Comparison of ENCODE assay signal across 14 mouse cellular contexts in genomic region chr7:141062525-141062924, GRCm38 (mm10). TPM values are rescaled to one million over a fixed set of nuclear protein-coding genes. Genes with fewer than 3 reads are reported as not detected.
DNase-seq lines count a peak whose midpoint lies in the region; ATAC-seq and TF ChIP-seq lines count a peak whose summit lies in the region.
"Had no signal": no experiment of that assay in that cellular context is flagged by ENCODE, and none has a peak within 500 bp of the region (broad histone marks: within the 10 kb centered on the region; RNA-seq: fewer than 3 reads in every experiment).

No protein-coding gene starts in this region.

- no peak for DNase-seq in hindbrain, embryonic 10.5 days (ENCODE audit: low spot score)
- DNase-seq in hindbrain, embryonic 11.5 days (ENCODE audit: low spot score): no peak
- DNase-seq in cerebellum, adult 8-10 months: peak; percentile 46
- no peak for DNase-seq in midbrain, embryonic 14.5 days
- DNase-seq in gastrocnemius, adult 2 months: no peak
- DNase-seq in ovary, postnatal 10 days (ENCODE audit: low spot score): no peak
- no peak for DNase-seq in kidney, adult 11 months
- DNase-seq: kidney, adult 2 months; layer of hippocampus, adult 9-11 months; liver, embryonic 13.5 days had no signal

- peak overlapping the region; percentile 35; the same call in 1 of the 2 replicates for H3K27ac ChIP-seq in hindbrain, embryonic 10.5 days
- H3K27ac ChIP-seq in hindbrain, embryonic 11.5 days (ENCODE audit: low read depth, low read length): no peak overlapping the region
- no peak overlapping the region for H3K27ac ChIP-seq in hindbrain, embryonic 12.5 days
- no peak overlapping the region for H3K27ac ChIP-seq in midbrain, embryonic 14.5 days (replicated peaks; ENCODE audit: low read depth, low read length)
- H3K27ac ChIP-seq in gastrocnemius, adult 2 months: no peak overlapping the region
- H3K27ac ChIP-seq: liver, embryonic 13.5 days had no signal

- peak overlapping the region; percentile 84; the same call in 1 of the 2 replicates for H3K4me3 ChIP-seq in hindbrain, embryonic 10.5 days
- H3K4me3 ChIP-seq in hindbrain, embryonic 11.5 days (ENCODE audit: low read depth, low read length): no peak overlapping the region
- H3K4me3 ChIP-seq in hindbrain, embryonic 12.5 days: peak overlapping the region; percentile 86; the same call in 1 of the 2 replicates
- no peak overlapping the region for H3K4me3 ChIP-seq in midbrain, embryonic 14.5 days (replicated peaks; ENCODE audit: low read depth, low read length)
- H3K4me3 ChIP-seq in gastrocnemius, adult 2 months: no peak overlapping the region
- H3K4me3 ChIP-seq: liver, embryonic 13.5 days had no signal

- no peaks in the 10 kb centered on the region for H3K9me3 ChIP-seq in hindbrain, embryonic 10.5 days
- H3K9me3 ChIP-seq in hindbrain, embryonic 11.5 days (ENCODE audit: control insufficient read depth, low read length): no peaks in the 10 kb centered on the region
- H3K9me3 ChIP-seq in hindbrain, embryonic 12.5 days (replicated peaks): no peaks in the 10 kb centered on the region
- H3K9me3 ChIP-seq in midbrain, embryonic 14.5 days (ENCODE audit: control insufficient read depth, low read length): no peaks in the 10 kb centered on the region
- H3K9me3 ChIP-seq: liver, embryonic 13.5 days had no signal

- peaks cover 35% of the 10 kb centered on the region for H3K4me1 ChIP-seq in hindbrain, embryonic 10.5 days (replicated peaks)
- 0 out of 2 replicates have a peak, but pooled peaks cover 10% of the 10 kb centered on the region for H3K4me1 ChIP-seq in hindbrain, embryonic 11.5 days (replicated peaks; ENCODE audit: control insufficient read depth, insufficient read depth, low read length)
- H3K4me1 ChIP-seq in hindbrain, embryonic 12.5 days: peaks cover 28% of the 10 kb centered on the region
- H3K4me1 ChIP-seq in midbrain, embryonic 14.5 days (ENCODE audit: control insufficient read depth, insufficient read depth, low read length): peaks cover 23% of the 10 kb centered on the region

- peaks cover 8% of the 10 kb centered on the region; the same call in 1 of the 2 replicates for H3K27me3 ChIP-seq in hindbrain, embryonic 10.5 days (ENCODE audit: insufficient read depth, poor library complexity, severe bottlenecking)
- no peaks in the 10 kb centered on the region for H3K27me3 ChIP-seq in hindbrain, embryonic 11.5 days (ENCODE audit: control insufficient read depth, insufficient read depth, low read length)
- H3K27me3 ChIP-seq in hindbrain, embryonic 12.5 days: no peaks in the 10 kb centered on the region
- H3K27me3 ChIP-seq in midbrain, embryonic 14.5 days (ENCODE audit: control insufficient read depth, insufficient read depth, low read length): no peaks in the 10 kb centered on the region
- H3K27me3 ChIP-seq: Patski had no signal

- no peak overlapping the region for H3K9ac ChIP-seq in hindbrain, embryonic 11.5 days (ENCODE audit: low read depth, low read length)
- H3K9ac ChIP-seq in hindbrain, embryonic 12.5 days: peak overlapping the region; percentile 5; the same call in 1 of the 2 replicates
- H3K9ac ChIP-seq in midbrain, embryonic 14.5 days (replicated peaks; ENCODE audit: low read length): peak overlapping the region; percentile 98; the same call in 1 of the 2 replicates
- H3K9ac ChIP-seq: liver, embryonic 13.5 days had no signal

- intact Hi-C loops in gastrocnemius, adult 2 months (cut with DNase I): no loop called here

- WGBS in hindbrain, embryonic 10.5 days: 87% methylated on average over 7 of the region's 7 CpGs
- 86% methylated on average over 7 of the region's 7 CpGs for WGBS in hindbrain, embryonic 11.5 days
- WGBS in hindbrain, embryonic 12.5 days: 80% methylated on average over 7 of the region's 7 CpGs
- WGBS in midbrain, embryonic 14.5 days: 88% methylated on average over 7 of the region's 7 CpGs

- H3K4me2 ChIP-seq in hindbrain, embryonic 11.5 days (replicated peaks; ENCODE audit: low read depth, low read length): no peak overlapping the region
- peak overlapping the region; percentile 83 for H3K4me2 ChIP-seq in hindbrain, embryonic 12.5 days (replicated peaks)
- peak overlapping the region; percentile 83 for H3K4me2 ChIP-seq in midbrain, embryonic 14.5 days (ENCODE audit: low read length)
- H3K4me2 ChIP-seq: liver, embryonic 13.5 days had no signal

- peaks cover 59% of the 10 kb centered on the region for H3K36me3 ChIP-seq in hindbrain, embryonic 10.5 days
- H3K36me3 ChIP-seq in hindbrain, embryonic 11.5 days (ENCODE audit: control insufficient read depth, insufficient read depth, low read length): peaks cover 11% of the 10 kb centered on the region
- H3K36me3 ChIP-seq in hindbrain, embryonic 12.5 days: peaks cover 45% of the 10 kb centered on the region
- peaks cover 45% of the 10 kb centered on the region for H3K36me3 ChIP-seq in midbrain, embryonic 14.5 days (ENCODE audit: control insufficient read depth, insufficient read depth, low read length)
- H3K36me3 ChIP-seq: liver, embryonic 13.5 days had no signal

- no peak for ATAC-seq in hindbrain, embryonic 11.5 days (ENCODE audit: low FRiP score)
- no peak for ATAC-seq in hindbrain, embryonic 12.5 days (ENCODE audit: low FRiP score)
- ATAC-seq in midbrain, embryonic 14.5 days (ENCODE audit: low FRiP score, low TSS enrichment): no peak
- ATAC-seq: Patski had no signal

- no peak for TF ChIP-seq CTCF in gastrocnemius, adult 2 months (IDR thresholded peaks at IDR 0.05)

RNA-seq across cellular contexts. Expression of gene B4galnt4, which starts 1.6 kb away (rescaled TPM):
- polyA plus RNA-seq in hindbrain, embryonic 10.5 days (2016; fragmentation: Nextera tagmentation; extraction: Ambion mirVana): 26.4 and 35.1 TPM in 2 replicates
- polyA plus RNA-seq in hindbrain, embryonic 11.5 days (2014; fragmentation: Nextera tagmentation; extraction: Ambion mirVana): 15.1 and 18.1 TPM in 2 replicates
- 46.1 and 46.5 TPM in 2 replicates for polyA plus RNA-seq in hindbrain, embryonic 12.5 days (2016; fragmentation: Nextera tagmentation; extraction: Ambion mirVana)
- polyA plus RNA-seq in midbrain, embryonic 14.5 days (2014; fragmentation: Nextera tagmentation; extraction: Ambion mirVana): 44.1 and 56.0 TPM in 2 replicates
- under 1 TPM; 0.17 to 0.18 TPM for total RNA-seq in gastrocnemius, adult 2 months (2021)

RNA-seq across cellular contexts. Expression of gene Pkp3, which starts 15.5 kb away (rescaled TPM):
- 5.1 and 5.2 TPM in 2 replicates for polyA plus RNA-seq in hindbrain, embryonic 10.5 days (2016; fragmentation: Nextera tagmentation; extraction: Ambion mirVana)
- 2.0 and 2.6 TPM in 2 replicates for polyA plus RNA-seq in hindbrain, embryonic 11.5 days (2014; fragmentation: Nextera tagmentation; extraction: Ambion mirVana)
- 3.1 and 4.5 TPM in 2 replicates for polyA plus RNA-seq in hindbrain, embryonic 12.5 days (2016; fragmentation: Nextera tagmentation; extraction: Ambion mirVana)
- polyA plus RNA-seq in midbrain, embryonic 14.5 days (2014; fragmentation: Nextera tagmentation; extraction: Ambion mirVana): not detected in 2 replicates
- total RNA-seq in gastrocnemius, adult 2 months (2021): not detected

RNA-seq across cellular contexts. Expression of gene Gm17387, which starts 33.6 kb away (rescaled TPM):
- polyA plus RNA-seq in hindbrain, embryonic 10.5 days (2016; fragmentation: Nextera tagmentation; extraction: Ambion mirVana): not detected in 2 replicates
- not detected in 2 replicates for polyA plus RNA-seq in hindbrain, embryonic 11.5 days (2014; fragmentation: Nextera tagmentation; extraction: Ambion mirVana)
- polyA plus RNA-seq in hindbrain, embryonic 12.5 days (2016; fragmentation: Nextera tagmentation; extraction: Ambion mirVana): not detected in 2 replicates
- polyA plus RNA-seq in midbrain, embryonic 14.5 days (2014; fragmentation: Nextera tagmentation; extraction: Ambion mirVana): not detected in 2 replicates
- not detected for total RNA-seq in gastrocnemius, adult 2 months (2021)
- total RNA-seq: megakaryocyte progenitor cell, adult 5-6 weeks had no signal
- polyA plus RNA-seq: heart, embryonic 16.5 days; kidney, adult 2 months; liver, embryonic 13.5 days; Patski had no signal

RNA-seq across cellular contexts. Expression of gene Sigirr, which starts 37.8 kb away (rescaled TPM):
- polyA plus RNA-seq in hindbrain, embryonic 10.5 days (2016; fragmentation: Nextera tagmentation; extraction: Ambion mirVana): 1.9 and 2.7 TPM in 2 replicates
- 1.0 and 2.1 TPM in 2 replicates for polyA plus RNA-seq in hindbrain, embryonic 11.5 days (2014; fragmentation: Nextera tagmentation; extraction: Ambion mirVana)
- polyA plus RNA-seq in hindbrain, embryonic 12.5 days (2016; fragmentation: Nextera tagmentation; extraction: Ambion mirVana): 1.7 and 2.6 TPM in 2 replicates
- polyA plus RNA-seq in midbrain, embryonic 14.5 days (2014; fragmentation: Nextera tagmentation; extraction: Ambion mirVana): 1.2 and 2.1 TPM in 2 replicates
- 1 to 10 TPM; 1.7 TPM for total RNA-seq in gastrocnemius, adult 2 months (2021)

RNA-seq across cellular contexts. Expression of gene Ifitm6, which starts 44.8 kb away (rescaled TPM):
- polyA plus RNA-seq in hindbrain, embryonic 10.5 days (2016; fragmentation: Nextera tagmentation; extraction: Ambion mirVana): not detected in 2 replicates
- polyA plus RNA-seq in hindbrain, embryonic 11.5 days (2014; fragmentation: Nextera tagmentation; extraction: Ambion mirVana): 0.24 TPM in 1 of 2 replicates, not detected in the other
- not detected in 2 replicates for polyA plus RNA-seq in hindbrain, embryonic 12.5 days (2016; fragmentation: Nextera tagmentation; extraction: Ambion mirVana)
- 0.34 and 0.35 TPM in 2 replicates for polyA plus RNA-seq in midbrain, embryonic 14.5 days (2014; fragmentation: Nextera tagmentation; extraction: Ambion mirVana)
- total RNA-seq in gastrocnemius, adult 2 months (2021): not detected

Comparison
In these comparisons a context has a peak if more than half of its experiments do, and no peak if none do; other contexts are left out.
1. H3K4me3 ChIP-seq: peak in hindbrain, embryonic 10.5 days (single experiment) and hindbrain, embryonic 12.5 days (single experiment); none in hindbrain, embryonic 11.5 days (single experiment), midbrain, embryonic 14.5 days (single experiment) and gastrocnemius, adult 2 months (single experiment).